In the genomic region with DNA sequence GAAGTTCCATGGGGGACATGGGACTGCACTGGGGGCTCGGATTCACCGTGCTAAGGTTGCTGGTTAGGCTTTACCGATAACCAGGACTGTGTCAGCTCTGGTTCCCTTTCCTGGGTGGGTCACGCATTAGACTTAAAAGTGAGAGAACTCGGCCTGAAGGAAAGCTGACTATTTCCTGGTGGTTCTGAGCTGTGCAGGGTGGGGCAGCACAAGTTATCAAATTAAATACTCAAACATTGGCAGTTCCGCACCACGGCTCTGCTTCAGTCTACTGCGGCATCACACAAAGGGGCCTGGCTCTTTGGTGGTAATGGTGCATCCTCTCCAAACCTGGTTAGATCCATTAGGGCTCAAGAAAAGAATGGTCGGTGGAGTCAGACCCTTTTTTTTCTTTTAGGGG, we compare ENCODE assay signal across 26 mouse cellular contexts. TPM values are rescaled to one million over a fixed set of nuclear protein-coding genes. Genes with fewer than 3 reads are reported as not detected.
A peak's percentile ranks its signal among the peaks of the same experiment; 100 is the strongest.
DNase-seq lines count a peak whose midpoint lies in the region; ATAC-seq lines count a peak whose summit lies in the region.
"Had no signal": no experiment of that assay in that cellular context is flagged by ENCODE, and none has a peak within 500 bp of the region (broad histone marks: within the 10 kb centered on the region; RNA-seq: fewer than 3 reads in every experiment).

No protein-coding gene starts in this region.

- no peak overlapping the region for H3K27ac ChIP-seq in intestine, embryonic 16.5 days (ENCODE audit: low read length)
- no peak overlapping the region for H3K27ac ChIP-seq in intestine, embryonic 15.5 days
- peak overlapping the region; percentile 35; the same call in 1 of the 2 replicates for H3K27ac ChIP-seq in stomach, embryonic 15.5 days
- H3K27ac ChIP-seq: forebrain, embryonic 10.5 days; forebrain, embryonic 15.5 days; heart, embryonic 10.5 days; hindbrain, embryonic 12.5 days had no signal

- H3K4me1 ChIP-seq in intestine, embryonic 16.5 days (ENCODE audit: control insufficient read depth, insufficient read depth, low read length): peaks cover 7% of the 10 kb centered on the region
- H3K4me1 ChIP-seq in intestine, embryonic 15.5 days (replicated peaks): no peaks in the 10 kb centered on the region
- 0 out of 2 replicates have a peak, but pooled peaks cover 2% of the 10 kb centered on the region for H3K4me1 ChIP-seq in stomach, embryonic 15.5 days
- H3K4me1 ChIP-seq: forebrain, embryonic 15.5 days; heart, embryonic 10.5 days; hindbrain, embryonic 12.5 days had no signal

- peak; percentile 8 to 35 for DNase-seq in adrenal gland, adult (ENCODE audit: inconsistent age in 2 of 2, low spot score in 1 of 2)
- no peak for DNase-seq in adrenal gland, postnatal 10 days
- DNase-seq in right cerebral cortex, adult 2 months (ENCODE audit: low spot score in 2 of 2): no peak
- DNase-seq in left cerebral cortex, postnatal 14 days (ENCODE audit: low spot score in 2 of 2): no peak
- DNase-seq: adrenal gland, adult 2 months; adrenal gland, postnatal 36 days; B cell, adult 2 months; cerebellum, adult 11 months; cerebellum, adult 8-10 months; cerebellum, postnatal 25 days; gastrocnemius, postnatal 10 days; heart, postnatal 4 days had no signal

- no peak overlapping the region for H3K9ac ChIP-seq in intestine, embryonic 16.5 days (ENCODE audit: low read depth, low read length)
- H3K9ac ChIP-seq in intestine, embryonic 15.5 days: no peak overlapping the region
- no peak overlapping the region for H3K9ac ChIP-seq in stomach, embryonic 15.5 days
- H3K9ac ChIP-seq: embryonic facial prominence, embryonic 15.5 days; forebrain, embryonic 15.5 days; hindbrain, embryonic 12.5 days had no signal

- no peak overlapping the region for H3K4me2 ChIP-seq in intestine, embryonic 16.5 days (ENCODE audit: low read depth, low read length)
- no peak overlapping the region for H3K4me2 ChIP-seq in intestine, embryonic 15.5 days (replicated peaks)
- no peak overlapping the region for H3K4me2 ChIP-seq in stomach, embryonic 15.5 days
- H3K4me2 ChIP-seq: embryonic facial prominence, embryonic 15.5 days; forebrain, embryonic 15.5 days; hindbrain, embryonic 12.5 days had no signal

- no peaks in the 10 kb centered on the region for H3K27me3 ChIP-seq in intestine, embryonic 16.5 days (replicated peaks; ENCODE audit: control insufficient read depth, insufficient read depth, low read length)
- H3K27me3 ChIP-seq in intestine, embryonic 15.5 days (replicated peaks): no peaks in the 10 kb centered on the region
- H3K27me3 ChIP-seq in stomach, embryonic 15.5 days (replicated peaks): no peaks in the 10 kb centered on the region
- H3K27me3 ChIP-seq: embryonic facial prominence, embryonic 15.5 days; forebrain, embryonic 15.5 days; Patski had no signal

- no peak overlapping the region for H3K4me3 ChIP-seq in intestine, embryonic 16.5 days (ENCODE audit: low read length)
- H3K4me3 ChIP-seq in intestine, embryonic 15.5 days (replicated peaks): no peak overlapping the region
- H3K4me3 ChIP-seq in stomach, embryonic 15.5 days (replicated peaks): no peak overlapping the region
- H3K4me3 ChIP-seq: embryonic facial prominence, embryonic 15.5 days; erythroblast, embryonic 14.5 days; forebrain, embryonic 10.5 days; forebrain, embryonic 15.5 days; heart, embryonic 10.5 days; hindbrain, embryonic 12.5 days had no signal

- 63% methylated on average over 9 of the region's 9 CpGs for WGBS in intestine, embryonic 16.5 days
- WGBS in intestine, embryonic 15.5 days: 75% methylated on average over 9 of the region's 9 CpGs
- WGBS in stomach, embryonic 15.5 days: 68% methylated on average over 9 of the region's 9 CpGs

- H3K36me3 ChIP-seq in intestine, embryonic 16.5 days (ENCODE audit: control insufficient read depth, insufficient read depth, low read length): peaks cover 8% of the 10 kb centered on the region; the same call in 1 of the 2 replicates
- H3K36me3 ChIP-seq in intestine, embryonic 15.5 days: peaks cover 27% of the 10 kb centered on the region
- peaks cover 21% of the 10 kb centered on the region for H3K36me3 ChIP-seq in stomach, embryonic 15.5 days

- 0 out of 2 replicates have a peak, but pooled peaks have one; percentile 14 for ATAC-seq in intestine, embryonic 16.5 days
- ATAC-seq in intestine, embryonic 15.5 days: no peak
- peak; percentile 33; the same call in 1 of the 2 replicates for ATAC-seq in stomach, embryonic 15.5 days (ENCODE audit: insufficient read depth, low FRiP score, low read depth)
- ATAC-seq: activated CD4-positive, CD25-positive, alpha-beta regulatory T cell, adult 4 months; CD4-positive, CD25-positive, alpha-beta regulatory T cell, adult 4 months; forebrain, embryonic 15.5 days; hindbrain, embryonic 16.5 days; inflammation-experienced regulatory T-cells, adult 6 months; Patski had no signal

- no peaks in the 10 kb centered on the region for H3K9me3 ChIP-seq in intestine, embryonic 16.5 days (ENCODE audit: control insufficient read depth, low read length)
- H3K9me3 ChIP-seq in intestine, embryonic 15.5 days: no peaks in the 10 kb centered on the region
- H3K9me3 ChIP-seq in stomach, embryonic 15.5 days: no peaks in the 10 kb centered on the region
- H3K9me3 ChIP-seq: embryonic facial prominence, embryonic 15.5 days; forebrain, embryonic 10.5 days; forebrain, embryonic 15.5 days; heart, embryonic 10.5 days; hindbrain, embryonic 12.5 days had no signal

- intact Hi-C loops in left cerebral cortex, postnatal 14 days (cut with DNase I): no loop called here

RNA-seq across cellular contexts. Expression of a gene that starts 0.8 kb away (rescaled TPM):
- total RNA-seq in adrenal gland, postnatal 10 days (2021): 1 to 10 TPM in 1 of 2 experiments, under 1 TPM in 1; 0.72 to 2.1 TPM
- polyA plus RNA-seq in intestine, embryonic 16.5 days (2015; fragmentation: Nextera tagmentation; extraction: Ambion mirVana): 0.21 and 0.28 TPM in 2 replicates
- polyA plus RNA-seq in intestine, embryonic 15.5 days (2015; fragmentation: Nextera tagmentation; extraction: Ambion mirVana): 0.10 and 0.21 TPM in 2 replicates
- polyA plus RNA-seq in stomach, embryonic 15.5 days (2015; fragmentation: Nextera tagmentation; extraction: Ambion mirVana): 0.52 and 0.60 TPM in 2 replicates
- under 1 TPM; 0.29 to 0.40 TPM for total RNA-seq in left cerebral cortex, postnatal 14 days (2021)
- polyA plus RNA-seq: activated CD4-positive, CD25-positive, alpha-beta regulatory T cell, adult 4 months; heart, embryonic 10.5 days had no signal

RNA-seq across cellular contexts. Expression of a gene that starts 22.8 kb away (rescaled TPM):
- total RNA-seq in adrenal gland, postnatal 10 days (2021): 100 to 1,000 TPM; 137 to 168 TPM
- polyA plus RNA-seq in intestine, embryonic 16.5 days (2015; fragmentation: Nextera tagmentation; extraction: Ambion mirVana): 41.2 and 44.0 TPM in 2 replicates
- 53.6 and 55.2 TPM in 2 replicates for polyA plus RNA-seq in intestine, embryonic 15.5 days (2015; fragmentation: Nextera tagmentation; extraction: Ambion mirVana)
- polyA plus RNA-seq in stomach, embryonic 15.5 days (2015; fragmentation: Nextera tagmentation; extraction: Ambion mirVana): 57.0 and 63.2 TPM in 2 replicates
- total RNA-seq in left cerebral cortex, postnatal 14 days (2021): 10 to 100 TPM; 69.6 to 75.1 TPM

RNA-seq across cellular contexts. Expression of a gene that starts 29.3 kb away (rescaled TPM):
- 10 to 100 TPM; 74.9 to 76.1 TPM for total RNA-seq in adrenal gland, postnatal 10 days (2021)
- 85.7 and 100 TPM in 2 replicates for polyA plus RNA-seq in intestine, embryonic 16.5 days (2015; fragmentation: Nextera tagmentation; extraction: Ambion mirVana)
- 91.8 and 99.3 TPM in 2 replicates for polyA plus RNA-seq in intestine, embryonic 15.5 days (2015; fragmentation: Nextera tagmentation; extraction: Ambion mirVana)
- 79.9 and 85.2 TPM in 2 replicates for polyA plus RNA-seq in stomach, embryonic 15.5 days (2015; fragmentation: Nextera tagmentation; extraction: Ambion mirVana)
- 10 to 100 TPM; 27.7 to 28.2 TPM for total RNA-seq in left cerebral cortex, postnatal 14 days (2021)

RNA-seq across cellular contexts. Expression of a gene that starts 39.9 kb away (rescaled TPM):
- total RNA-seq in adrenal gland, postnatal 10 days (2021): 10 to 100 TPM; 14.9 to 17.6 TPM
- polyA plus RNA-seq in intestine, embryonic 16.5 days (2015; fragmentation: Nextera tagmentation; extraction: Ambion mirVana): 42.4 and 48.3 TPM in 2 replicates
- 48.9 and 55.1 TPM in 2 replicates for polyA plus RNA-seq in intestine, embryonic 15.5 days (2015; fragmentation: Nextera tagmentation; extraction: Ambion mirVana)
- 54.3 and 55.2 TPM in 2 replicates for polyA plus RNA-seq in stomach, embryonic 15.5 days (2015; fragmentation: Nextera tagmentation; extraction: Ambion mirVana)
- total RNA-seq in left cerebral cortex, postnatal 14 days (2021): 10 to 100 TPM; 10.3 to 11.1 TPM

RNA-seq across cellular contexts. Expression of a gene that starts 40.0 kb away (rescaled TPM):
- under 1 TPM; 0.24 to 0.42 TPM for total RNA-seq in adrenal gland, postnatal 10 days (2021)
- 0.49 and 0.61 TPM in 2 replicates for polyA plus RNA-seq in intestine, embryonic 16.5 days (2015; fragmentation: Nextera tagmentation; extraction: Ambion mirVana)
- polyA plus RNA-seq in intestine, embryonic 15.5 days (2015; fragmentation: Nextera tagmentation; extraction: Ambion mirVana): 0.40 and 0.69 TPM in 2 replicates
- 1.1 and 1.5 TPM in 2 replicates for polyA plus RNA-seq in stomach, embryonic 15.5 days (2015; fragmentation: Nextera tagmentation; extraction: Ambion mirVana)
- under 1 TPM in 1 of 2 experiments, not detected in 1; 0.19 TPM for total RNA-seq in left cerebral cortex, postnatal 14 days (2021)
- polyA plus RNA-seq: erythroblast, embryonic 14.5 days had no signal

Comparison
In these comparisons a context has a peak if more than half of its experiments do, and no peak if none do; other contexts are left out.
1. DNase-seq: peak in adrenal gland, adult (2 of 2); none in adrenal gland, postnatal 10 days (single experiment), right cerebral cortex, adult 2 months (0 of 2) and left cerebral cortex, postnatal 14 days (0 of 2).